Mouse (Mus musculus) C2C12 (cell line): Measurements from ENCODE around the gene Lrrc29.

Source experiments
- CEBPB ChIP-seq: IDR thresholded peaks from one replicate; pipeline ENCODE4 v1.6.1; 2011; ENCODE audit warnings: low read depth, mild to moderate bottlenecking, control low read depth, moderate library complexity
- CTCF ChIP-seq: IDR thresholded peaks from one replicate; pipeline ENCODE4 v1.5.1; 2011; ENCODE audit not compliant: control insufficient read depth, insufficient read depth, insufficient read length
- FOSL1 ChIP-seq: IDR thresholded peaks from one replicate; pipeline ENCODE4 v1.8.0; 2011; ENCODE audit warnings: mild to moderate bottlenecking, low read length; ENCODE audit not compliant: poor library complexity, insufficient read depth, severe bottlenecking
- MAX ChIP-seq: IDR thresholded peaks from one replicate; pipeline ENCODE4 v1.6.1; 2011; ENCODE audit warnings: mild to moderate bottlenecking, control low read depth
- MYOD1 ChIP-seq: IDR thresholded peaks from one replicate; pipeline ENCODE4 v1.6.1; 2011; ENCODE audit warnings: low read depth; ENCODE audit not compliant: control insufficient read depth, insufficient read length

DNA sequence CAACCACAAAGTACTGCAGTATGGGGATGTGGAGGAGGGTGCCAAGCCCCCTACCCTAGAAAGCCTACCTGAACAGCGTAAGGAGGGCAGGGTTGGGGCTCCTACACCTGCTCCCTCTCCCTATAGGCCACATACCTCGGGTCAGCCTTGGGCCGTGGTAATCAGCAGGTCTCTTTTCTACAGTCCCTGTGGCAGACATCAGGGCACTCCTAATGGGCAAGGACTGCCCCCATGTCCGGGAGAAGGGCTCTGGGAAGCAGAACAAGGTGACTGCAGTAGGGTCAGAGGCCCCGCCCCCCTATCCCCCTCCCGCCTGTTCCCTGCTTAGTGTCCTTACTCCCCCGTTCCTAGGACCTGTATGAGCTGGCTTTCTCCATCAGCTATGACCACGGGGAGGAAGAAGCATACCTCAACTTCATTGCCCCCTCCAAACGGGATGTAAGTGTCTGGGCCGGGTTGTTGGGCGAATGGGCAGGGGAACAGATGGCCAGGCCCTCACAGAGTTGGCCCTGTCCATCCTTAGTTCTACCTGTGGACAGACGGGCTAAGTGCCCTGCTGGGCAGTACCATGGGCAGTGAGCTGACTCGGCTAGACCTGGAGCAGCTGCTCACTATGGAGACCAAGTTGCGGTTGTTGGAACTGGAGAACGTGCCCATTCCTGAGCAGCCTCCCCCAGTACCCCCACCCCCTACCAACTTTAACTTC lies 16.8 kb downstream of the Lrrc29 start:
- TF ChIP-seq MAX, result no peak
- TF ChIP-seq MYOD1, result no peak
- TF ChIP-seq FOSL1, result no peak
- no peak for TF ChIP-seq CTCF
- TF ChIP-seq CEBPB, result no peak
